Mouse (Mus musculus): ENCODE results near the gene Spint4. TPM values are rescaled to one million over a fixed set of nuclear protein-coding genes. Genes with fewer than 3 reads are reported as not detected.
A peak's percentile ranks its signal among the peaks of the same experiment; 100 is the strongest.

Gene Spint4
- total and polyA plus RNA-seq, 2 experiments = not detected

DNA sequence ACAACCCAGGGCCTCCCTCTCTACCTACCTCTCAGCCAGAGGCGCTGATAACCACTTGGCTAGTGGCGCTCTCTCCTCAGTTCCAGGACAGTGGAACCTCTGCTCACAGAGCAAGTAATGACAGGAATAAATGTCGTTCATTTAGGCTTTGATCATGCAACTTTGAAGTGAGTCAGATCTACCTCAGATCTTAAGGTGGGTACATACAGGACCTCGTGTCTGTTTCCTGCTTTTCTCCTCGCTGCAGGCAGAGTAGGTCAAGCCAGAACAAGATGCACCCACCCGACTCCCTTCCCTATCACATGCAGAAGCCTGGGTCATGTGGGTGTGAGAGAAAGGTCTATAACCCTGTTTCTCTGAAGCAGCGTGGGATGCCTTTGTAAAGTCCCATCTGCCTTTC, 24.3 kb upstream of the Spint4 start, which contains the start of gene Wfdc11:
Wfdc11 (minus strand) TSS at position 101 of the 400 bp plus-strand sequence.
- Histone ChIP-seq H3K4me3 (ENCODE audit: insufficient read depth, low read depth, low read length) (no peak within 1 kb of the TSS), H3K9ac (ENCODE audit: low read depth, low read length) (no peak within 1 kb of the TSS), H3K79me2 (ENCODE audit: control insufficient read depth, insufficient read depth, low read length) (no peaks in the 10 kb centered on the region), H3K4me1 (ENCODE audit: control insufficient read depth, insufficient read depth, low read length) (no peaks in the 10 kb centered on the region), H3K27ac (replicated peaks; ENCODE audit: insufficient read depth, low read depth, low read length) (no peak within 1 kb of the TSS), H3K27me3 (ENCODE audit: control insufficient read depth, insufficient read depth, low read length) (no peaks in the 10 kb centered on the region), H3K36me3 (ENCODE audit: control insufficient read depth, insufficient read depth, low read length) (no peaks in the 10 kb centered on the region)
- no peak for DNase-seq (ENCODE audit: extremely low read depth, low read depth, low spot score)
- WGBS = 74% methylated on average over 7 of the region's 7 CpGs
- TF ChIP-seq CTCF (IDR thresholded peaks at IDR 0.05; ENCODE audit: low read depth, low read length) (no peak), POLR2A (IDR thresholded peaks at IDR 0.05; ENCODE audit: extremely low read depth, insufficient read depth, low read length) (no peak)

DNA sequence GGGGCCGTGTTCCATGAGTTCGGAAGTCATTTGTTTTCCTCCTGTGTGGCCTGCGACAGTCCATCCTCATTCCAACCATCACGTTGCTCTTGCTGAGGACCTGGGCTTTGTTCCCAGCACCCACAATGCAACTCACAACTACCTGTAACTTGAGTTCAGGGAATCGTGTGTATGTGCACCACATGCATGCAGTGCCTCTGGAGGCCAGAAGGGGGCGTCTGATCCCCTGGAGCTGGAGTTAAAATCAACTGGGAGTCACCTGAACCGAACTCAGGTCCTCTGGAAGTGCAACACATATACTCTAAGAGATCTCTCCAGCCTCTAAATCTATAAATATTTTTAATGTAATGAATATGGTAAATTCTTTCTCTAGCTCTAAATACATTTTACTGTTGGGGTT, 22.2 kb upstream of the Spint4 start:
- no peak overlapping the region for H3K9ac ChIP-seq (ENCODE audit: low read depth, low read length)
- 0 out of 2 replicates have a peak, but pooled peaks cover 3% of the 10 kb centered on the region for H3K4me1 ChIP-seq (ENCODE audit: control insufficient read depth, insufficient read depth, low read length)
- no peak overlapping the region for H3K4me3 ChIP-seq (ENCODE audit: insufficient read depth, low read depth, low read length)
- WGBS = 82% methylated on average over 7 of the region's 7 CpGs
- TF ChIP-seq POLR2A (IDR thresholded peaks at IDR 0.05; ENCODE audit: extremely low read depth, insufficient read depth, low read length) (no peak), CTCF (IDR thresholded peaks at IDR 0.05; ENCODE audit: low read depth, low read length) (peak; percentile 38; the same call in 1 of the 2 replicates)
- H3K27ac ChIP-seq (replicated peaks; ENCODE audit: insufficient read depth, low read depth, low read length) = no peak overlapping the region
- no peaks in the 10 kb centered on the region for H3K36me3 ChIP-seq (ENCODE audit: control insufficient read depth, insufficient read depth, low read length)
- H3K79me2 ChIP-seq (ENCODE audit: control insufficient read depth, insufficient read depth, low read length) = no peaks in the 10 kb centered on the region
- DNase-seq (ENCODE audit: extremely low read depth, low read depth, low spot score) = no peak
- H3K27me3 ChIP-seq (ENCODE audit: control insufficient read depth, insufficient read depth, low read length) = no peaks in the 10 kb centered on the region

DNA sequence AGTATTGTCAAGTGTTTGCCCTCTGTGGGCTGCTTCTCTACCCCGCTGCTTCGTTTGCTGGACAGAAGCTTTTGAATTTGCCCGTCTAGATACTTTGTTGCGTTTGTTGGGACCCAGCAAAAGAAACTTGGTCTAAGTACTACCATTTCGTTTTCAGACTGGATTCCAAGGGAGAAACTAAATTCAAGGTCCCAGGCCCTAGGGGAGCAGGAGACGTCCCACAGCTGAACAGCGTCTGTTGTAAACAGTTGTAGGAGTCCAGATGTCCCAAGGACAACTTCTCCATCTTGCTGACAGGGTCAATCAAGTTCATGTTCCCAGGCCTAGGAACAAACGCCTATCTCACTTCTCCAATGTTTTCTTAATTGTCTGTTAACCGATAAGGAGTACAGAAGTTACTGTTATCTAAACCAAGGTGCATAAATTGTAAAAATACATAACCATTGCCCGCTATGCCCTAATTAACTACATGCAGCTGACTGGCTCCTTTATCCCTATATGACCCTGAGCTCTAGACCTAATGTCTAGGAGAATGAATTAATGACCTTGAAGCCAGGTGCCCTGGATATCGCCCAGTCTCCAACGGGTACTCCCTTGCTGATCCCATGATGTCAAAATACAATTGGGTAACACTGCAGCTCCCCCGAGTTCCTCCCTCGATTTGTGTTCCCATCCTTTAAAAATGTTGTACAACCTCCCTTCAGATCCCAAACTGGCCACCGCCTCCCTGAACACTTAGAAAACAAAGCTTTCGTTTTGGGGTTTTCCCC, 21.2 kb upstream of the Spint4 start:
- peak; percentile 15 for DNase-seq (ENCODE audit: extremely low read depth, low read depth, low spot score)
- no peak overlapping the region for H3K4me3 ChIP-seq (ENCODE audit: insufficient read depth, low read depth, low read length)
- H3K79me2 ChIP-seq (ENCODE audit: control insufficient read depth, insufficient read depth, low read length) = no peaks in the 10 kb centered on the region
- H3K27me3 ChIP-seq (ENCODE audit: control insufficient read depth, insufficient read depth, low read length) = no peaks in the 10 kb centered on the region
- H3K9ac ChIP-seq (ENCODE audit: low read depth, low read length) = no peak overlapping the region
- H3K27ac ChIP-seq (replicated peaks; ENCODE audit: insufficient read depth, low read depth, low read length) = no peak overlapping the region
- 74% methylated on average over 16 of the region's 16 CpGs for WGBS
- 0 out of 2 replicates have a peak, but pooled peaks cover 3% of the 10 kb centered on the region for H3K4me1 ChIP-seq (ENCODE audit: control insufficient read depth, insufficient read depth, low read length)
- no peaks in the 10 kb centered on the region for H3K36me3 ChIP-seq (ENCODE audit: control insufficient read depth, insufficient read depth, low read length)
- TF ChIP-seq CTCF (IDR thresholded peaks at IDR 0.05; ENCODE audit: low read depth, low read length) (no peak), POLR2A (IDR thresholded peaks at IDR 0.05; ENCODE audit: extremely low read depth, insufficient read depth, low read length) (no peak)

DNA sequence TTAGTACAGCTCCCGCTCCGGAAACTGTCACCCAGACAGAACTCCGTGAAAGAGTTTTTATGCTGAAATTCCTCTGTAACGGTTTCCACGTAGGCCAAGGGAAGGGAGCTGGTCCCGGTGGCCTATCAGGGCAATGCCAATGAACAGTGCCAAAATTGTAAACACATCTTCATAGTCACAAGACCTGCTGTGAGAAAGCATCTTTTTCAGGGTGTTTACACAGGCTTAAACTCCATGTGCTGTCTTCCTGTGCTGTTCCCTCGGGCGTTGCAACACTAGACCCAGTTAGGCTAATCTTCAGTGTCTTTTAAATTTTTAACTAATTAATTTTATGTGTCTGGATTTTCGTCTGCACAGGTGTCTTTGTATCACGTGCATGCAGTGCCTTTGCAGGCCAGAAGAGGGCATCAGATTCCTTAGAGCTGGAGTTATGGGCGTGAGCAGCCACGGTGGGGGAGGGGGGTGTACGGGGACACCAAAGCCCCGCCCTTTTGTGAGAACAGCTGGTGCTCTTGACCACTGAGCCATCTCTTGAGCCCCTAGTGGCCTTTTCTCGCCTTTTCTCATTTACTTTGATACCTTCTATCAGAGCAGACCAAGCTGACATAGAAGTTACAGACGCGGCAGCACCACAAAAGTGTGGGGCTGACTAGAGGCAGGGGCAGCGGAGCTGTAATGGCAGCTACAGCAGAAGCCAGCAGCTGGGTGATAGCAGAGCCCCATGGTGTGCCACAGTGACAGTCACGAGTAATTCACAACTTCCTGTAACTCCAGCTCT, 19.3 kb upstream of the Spint4 start:
- H3K79me2 ChIP-seq (ENCODE audit: control insufficient read depth, insufficient read depth, low read length) = no peaks in the 10 kb centered on the region
- DNase-seq (ENCODE audit: extremely low read depth, low read depth, low spot score) = peak; percentile 50
- H3K27ac ChIP-seq (replicated peaks; ENCODE audit: insufficient read depth, low read depth, low read length) = no peak overlapping the region
- no peak for TF ChIP-seq POLR2A (IDR thresholded peaks at IDR 0.05; ENCODE audit: extremely low read depth, insufficient read depth, low read length)
- peak; percentile 81 for TF ChIP-seq CTCF (IDR thresholded peaks at IDR 0.05; ENCODE audit: low read depth, low read length)
- 0 out of 2 replicates have a peak, but pooled peaks cover 3% of the 10 kb centered on the region for H3K4me1 ChIP-seq (ENCODE audit: control insufficient read depth, insufficient read depth, low read length)
- H3K36me3 ChIP-seq (ENCODE audit: control insufficient read depth, insufficient read depth, low read length) = no peaks in the 10 kb centered on the region
- H3K9ac ChIP-seq (ENCODE audit: low read depth, low read length) = peak overlapping the region; percentile 29; the same call in 1 of the 2 replicates
- 20% methylated on average over 19 of the region's 19 CpGs for WGBS
- H3K27me3 ChIP-seq (ENCODE audit: control insufficient read depth, insufficient read depth, low read length) = no peaks in the 10 kb centered on the region
- no peak overlapping the region for H3K4me3 ChIP-seq (ENCODE audit: insufficient read depth, low read depth, low read length)

DNA sequence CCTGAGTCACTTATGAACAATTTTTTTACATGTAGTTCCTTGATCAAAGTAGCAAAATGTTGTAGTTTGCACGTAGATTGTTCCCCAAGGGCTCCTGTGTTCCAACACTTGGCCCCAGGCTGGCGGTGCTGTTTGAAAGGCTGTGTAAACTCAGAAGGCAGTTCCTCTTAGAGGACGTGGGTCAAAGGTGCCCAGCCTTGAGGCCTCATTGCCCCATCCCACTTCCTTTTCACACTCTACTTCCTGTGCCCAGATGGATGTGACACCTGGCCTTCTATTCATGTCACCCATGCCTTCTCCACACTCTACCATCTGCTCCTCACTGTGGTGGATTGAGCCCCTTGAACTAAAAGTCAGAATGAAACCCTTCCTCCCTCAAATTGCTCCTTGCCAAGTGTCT, 18.4 kb upstream of the Spint4 start:
- 0 out of 2 replicates have a peak, but pooled peaks cover 3% of the 10 kb centered on the region for H3K4me1 ChIP-seq (ENCODE audit: control insufficient read depth, insufficient read depth, low read length)
- H3K27ac ChIP-seq (replicated peaks; ENCODE audit: insufficient read depth, low read depth, low read length) = no peak overlapping the region
- no peaks in the 10 kb centered on the region for H3K79me2 ChIP-seq (ENCODE audit: control insufficient read depth, insufficient read depth, low read length)
- no peaks in the 10 kb centered on the region for H3K36me3 ChIP-seq (ENCODE audit: control insufficient read depth, insufficient read depth, low read length)
- no peak for TF ChIP-seq POLR2A (IDR thresholded peaks at IDR 0.05; ENCODE audit: extremely low read depth, insufficient read depth, low read length)
- no peak for TF ChIP-seq CTCF (IDR thresholded peaks at IDR 0.05; ENCODE audit: low read depth, low read length)
- H3K27me3 ChIP-seq (ENCODE audit: control insufficient read depth, insufficient read depth, low read length) = no peaks in the 10 kb centered on the region
- no peak overlapping the region for H3K4me3 ChIP-seq (ENCODE audit: insufficient read depth, low read depth, low read length)
- DNase-seq (ENCODE audit: extremely low read depth, low read depth, low spot score) = no peak
- no peak overlapping the region for H3K9ac ChIP-seq (ENCODE audit: low read depth, low read length)
- WGBS = 60% methylated on average over 3 of the region's 3 CpGs
